Mouse (Mus musculus): ENCODE data around the gene 5031439G07Rik. TPM values are rescaled to one million over a fixed set of nuclear protein-coding genes. Genes with fewer than 3 reads are reported as not detected.

5031439G07Rik gene
- 30.2 and 31.4 TPM in 2 replicates for polyA plus RNA-seq (2012; ENCODE audit: low replicate concordance)

GRCm38 (mm10) chr15:84987874-84988825 is at the start of gene 5031439G07Rik:
5031439G07Rik (minus strand) TSS chr15:84988551.

GRCm38 (mm10) chr15:85028648-85029047 is 40.3 kb upstream of the 5031439G07Rik start, which contains the start of gene Fam118a:
Fam118a (plus strand) TSS chr15:85028948.

GRCm38 (mm10) chr15:85016951-85017664 is 28.8 kb upstream of the 5031439G07Rik start, which contains the start of gene Upk3a:
Upk3a (plus strand) TSS chr15:85017141.

GRCm38 (mm10) chr15:84922884-84923507 is 65.4 kb downstream of the 5031439G07Rik start, which contains the start of gene Nup50:
Nup50 (plus strand) TSS chr15:84923411.

GRCm38 (mm10) chr15:84919938-84920337 is 68.4 kb downstream of the 5031439G07Rik start, which contains the start of gene Gm29666:
Gm29666 (minus strand) TSS chr15:84920038.

Other genes starting within 250 kb of the 5031439G07Rik start
- gene Phf21b, start 132.5 kb downstream of the 5031439G07Rik start, polyA plus RNA-seq (2012; ENCODE audit: low replicate concordance), result 1.1 and 3.9 TPM in 2 replicates
- gene Gm29666, start 68.5 kb downstream of the 5031439G07Rik start, polyA plus RNA-seq (2012; ENCODE audit: low replicate concordance), result 0.05 and 0.10 TPM in 2 replicates
- 5.9 and 16.6 TPM in 2 replicates for gene Nup50, start 65.1 kb downstream of the 5031439G07Rik start, polyA plus RNA-seq (2012; ENCODE audit: low replicate concordance)
- gene Upk3a, start 28.6 kb upstream of the 5031439G07Rik start, polyA plus RNA-seq (2012; ENCODE audit: low replicate concordance), result not detected in 2 replicates
- 1.5 and 2.3 TPM in 2 replicates for gene Fam118a, start 40.4 kb upstream of the 5031439G07Rik start, polyA plus RNA-seq (2012; ENCODE audit: low replicate concordance)
- not detected in 2 replicates for gene Smc1b, start 143.4 kb upstream of the 5031439G07Rik start, polyA plus RNA-seq (2012; ENCODE audit: low replicate concordance)
- gene Ribc2, start 143.5 kb upstream of the 5031439G07Rik start, polyA plus RNA-seq (2012; ENCODE audit: low replicate concordance), result not detected in 2 replicates
- gene Fbln1, start 217.4 kb upstream of the 5031439G07Rik start, polyA plus RNA-seq (2012; ENCODE audit: low replicate concordance), result 0.19 TPM in 1 of 2 replicates, not detected in the other